Mouse (Mus musculus) left cerebral cortex, postnatal 36 days (tissue): Measurements from ENCODE around the gene Pik3ap1. TPM values are rescaled to one million over a fixed set of nuclear protein-coding genes. Genes with fewer than 3 reads are reported as not detected.

Experiments
- DNase-seq, 2 experiments: peaks; one replicate each; pipeline ENCODE4 v3.0.0; 2021 to 2022; ENCODE audit warnings: low spot score in 2 of 2, mixed read lengths in 1 of 2
- intact Hi-C: fragments of 180-260 bp; cut with DNase I; formaldehyde crosslinking; loops from one replicate; pipeline ENCODE4 v1.15.1; 2025
- total RNA-seq, 2 experiments: library from RNA; stranded (reverse); gene quantifications; 2 replicates each; pipeline ENCODE4 v1.2.3; 2021

The Pik3ap1 gene
- total RNA-seq, 2 experiments from 2014 or later: 1.8 to 2.8 TPM

GRCm38 (mm10) chr19:41299446-41299845, 85.5 kb downstream of the Pik3ap1 start:
- intact Hi-C loops: no loop called here
- no peak for DNase-seq

GRCm38 (mm10) chr19:41290952-41291619, 93.8 kb downstream of the Pik3ap1 start:
- no peak for DNase-seq
- intact Hi-C loops: no loop called here

GRCm38 (mm10) chr19:41288568-41288967, 96.3 kb downstream of the Pik3ap1 start:
- intact Hi-C loops: no loop called here
- no peak for DNase-seq

GRCm38 (mm10) chr19:41287224-41287623, 97.7 kb downstream of the Pik3ap1 start:
- intact Hi-C loops: no loop called here
- no peak for DNase-seq

GRCm38 (mm10) chr19:41284515-41284914, 100.4 kb downstream of the Pik3ap1 start:
- intact Hi-C loops: no loop called here
- DNase-seq: no peak

- no peak for DNase-seq
- intact Hi-C loops: no loop called here
These were observed 102.2 kb downstream of the Pik3ap1 start for GRCm38 (mm10) chr19:41282718-41283117.

- intact Hi-C loops: no loop called here
- DNase-seq: no peak
These were observed 102.7 kb downstream of the Pik3ap1 start for GRCm38 (mm10) chr19:41282216-41282615.

DNA sequence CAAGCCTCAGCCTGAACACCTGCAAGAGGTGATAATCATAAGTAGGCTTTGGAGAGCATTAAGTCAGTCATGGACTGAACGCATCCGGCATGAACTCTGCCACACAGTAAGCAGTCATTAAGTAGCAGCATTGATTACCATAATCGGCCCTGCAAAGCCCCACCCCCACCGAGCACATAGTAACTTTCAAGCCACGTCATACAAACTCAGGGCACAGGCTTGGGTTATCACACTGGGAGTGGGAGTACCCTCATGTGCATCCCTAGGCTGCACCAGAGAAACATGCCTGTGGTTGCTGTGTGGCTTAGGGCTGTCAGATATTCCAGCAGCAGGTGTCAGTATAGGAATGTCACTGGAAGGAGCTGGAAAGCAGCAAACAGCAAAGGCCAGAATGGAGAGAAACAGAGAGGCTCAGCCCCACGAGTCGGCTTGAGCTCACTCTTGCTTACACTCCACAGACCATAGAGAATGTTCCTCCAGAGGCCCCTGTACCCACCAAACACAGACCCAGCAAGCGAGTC, 105.1 kb downstream of the Pik3ap1 start:
- no peak for DNase-seq
- intact Hi-C loops: no loop called here

DNA sequence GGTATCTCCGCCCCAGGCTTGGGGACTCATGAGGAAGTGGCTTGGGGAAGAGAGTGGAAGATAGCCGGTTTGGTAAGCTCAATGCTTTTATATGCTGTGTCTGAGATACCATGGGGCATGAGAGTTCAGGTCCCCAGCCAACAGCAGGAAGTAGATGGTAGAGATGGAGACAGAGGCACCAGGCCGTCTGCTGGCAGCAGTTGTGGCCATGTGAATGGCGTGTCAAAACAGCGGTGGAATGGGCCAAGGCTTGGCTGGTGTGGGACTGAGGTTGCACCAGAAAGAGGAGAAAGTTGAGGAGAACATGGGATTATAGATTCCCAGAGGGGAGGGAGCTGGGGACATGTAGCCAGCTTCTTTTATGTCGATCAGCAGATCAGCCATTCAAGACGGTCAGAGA, 106.3 kb downstream of the Pik3ap1 start:
- intact Hi-C loops: no loop called here
- no peak for DNase-seq

GRCm38 (mm10) chr19:41275588-41275987, 109.3 kb downstream of the Pik3ap1 start:
- DNase-seq: no peak
- intact Hi-C loops: no loop called here

GRCm38 (mm10) chr19:41270906-41271305, 114.0 kb downstream of the Pik3ap1 start:
- no peak for DNase-seq
- intact Hi-C loops: no loop called here

DNA sequence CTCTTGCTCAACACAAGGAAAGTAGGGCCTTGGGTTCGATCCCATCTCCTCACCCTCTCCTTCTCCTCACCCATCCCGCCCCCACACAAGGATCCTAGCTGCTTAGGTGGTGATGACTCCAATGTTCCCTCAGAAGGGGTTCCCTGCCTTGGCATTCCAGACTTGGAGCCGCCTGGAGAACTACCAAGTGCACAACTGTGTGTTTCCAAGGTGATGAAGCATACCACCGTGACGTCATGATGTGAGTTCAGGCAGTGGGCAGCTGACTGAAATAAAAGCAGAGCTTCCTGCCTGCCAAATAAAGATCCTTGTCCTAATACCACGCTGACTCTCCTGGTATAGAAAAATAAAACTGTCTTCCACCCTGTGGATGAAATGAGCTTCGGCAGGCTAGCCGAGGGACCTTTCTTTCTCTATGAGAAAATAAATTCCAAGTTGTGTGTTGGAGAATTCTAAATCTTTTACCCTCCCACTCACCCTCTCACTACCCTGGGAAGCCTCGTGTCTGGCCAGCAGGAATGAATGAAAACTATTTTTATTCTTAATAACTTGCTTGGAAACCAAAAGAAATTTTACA, 114.7 kb downstream of the Pik3ap1 start:
- intact Hi-C loops: no loop called here

DNA sequence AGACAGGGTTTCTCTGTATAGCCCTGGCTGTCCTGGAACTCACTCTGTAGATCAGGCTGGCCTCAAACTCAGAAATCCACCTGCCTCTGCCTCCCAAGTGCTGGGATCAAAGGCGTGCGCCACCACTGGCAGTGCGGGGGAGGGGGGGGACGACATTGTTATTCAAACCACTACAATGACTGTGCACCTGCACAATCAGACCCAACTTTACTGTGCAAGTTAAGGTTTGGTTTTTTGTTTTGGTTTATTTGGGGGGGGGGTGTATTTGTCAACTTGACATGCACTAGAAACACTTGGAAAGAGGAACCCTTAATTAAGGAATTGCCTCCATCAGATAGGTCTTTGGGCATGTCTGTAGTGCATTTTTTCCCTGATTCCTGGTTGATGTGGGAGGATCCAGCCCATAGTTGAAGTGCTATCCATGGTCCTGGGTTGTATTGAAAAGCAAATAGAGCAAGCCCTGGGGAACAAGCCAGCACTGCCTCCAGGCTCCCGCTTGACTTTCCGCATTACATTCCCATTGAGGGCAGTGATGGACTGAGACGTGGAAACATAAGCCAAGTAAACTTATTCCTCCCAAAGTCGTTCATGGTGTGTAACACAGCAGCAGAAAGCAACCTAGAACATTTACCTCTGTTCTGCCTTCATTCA, 118.5 kb downstream of the Pik3ap1 start:
- intact Hi-C loops: no loop called here

More for the DNA sequence above, 114.7 kb downstream of the Pik3ap1 start:
- DNase-seq: peak; percentile 53 to 68

DNA sequence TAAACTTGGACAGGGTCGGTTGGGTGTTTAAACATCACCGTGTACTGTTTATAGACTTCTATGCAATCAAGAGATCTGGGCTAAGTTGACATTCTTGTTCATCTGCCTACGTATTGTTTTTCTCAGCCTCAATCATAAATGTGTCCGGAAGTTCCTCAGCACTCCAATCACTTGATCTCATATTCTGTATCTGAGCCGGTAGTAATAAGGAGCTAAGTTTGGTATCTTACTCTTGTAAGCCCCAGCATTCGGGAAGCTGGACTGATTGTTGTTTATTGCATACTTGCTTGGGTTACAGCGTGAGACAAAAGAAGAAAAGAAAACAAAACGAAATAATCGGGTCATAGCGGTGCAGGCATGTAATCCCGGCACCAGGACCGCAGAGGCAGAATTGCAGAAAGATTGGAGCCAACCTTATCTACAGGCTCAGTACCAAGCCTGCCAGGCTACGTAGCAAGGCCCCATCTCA, 120.5 kb downstream of the Pik3ap1 start:
- intact Hi-C loops: loop anchor here (5.0 kb wide), 1 partner anchor 218 kb away; the partner anchor contains the start of gene Lcor
- DNase-seq: peak in 1 of 2 experiments; percentile 8

More for the DNA sequence above, 118.5 kb downstream of the Pik3ap1 start:
- DNase-seq: no peak

DNA sequence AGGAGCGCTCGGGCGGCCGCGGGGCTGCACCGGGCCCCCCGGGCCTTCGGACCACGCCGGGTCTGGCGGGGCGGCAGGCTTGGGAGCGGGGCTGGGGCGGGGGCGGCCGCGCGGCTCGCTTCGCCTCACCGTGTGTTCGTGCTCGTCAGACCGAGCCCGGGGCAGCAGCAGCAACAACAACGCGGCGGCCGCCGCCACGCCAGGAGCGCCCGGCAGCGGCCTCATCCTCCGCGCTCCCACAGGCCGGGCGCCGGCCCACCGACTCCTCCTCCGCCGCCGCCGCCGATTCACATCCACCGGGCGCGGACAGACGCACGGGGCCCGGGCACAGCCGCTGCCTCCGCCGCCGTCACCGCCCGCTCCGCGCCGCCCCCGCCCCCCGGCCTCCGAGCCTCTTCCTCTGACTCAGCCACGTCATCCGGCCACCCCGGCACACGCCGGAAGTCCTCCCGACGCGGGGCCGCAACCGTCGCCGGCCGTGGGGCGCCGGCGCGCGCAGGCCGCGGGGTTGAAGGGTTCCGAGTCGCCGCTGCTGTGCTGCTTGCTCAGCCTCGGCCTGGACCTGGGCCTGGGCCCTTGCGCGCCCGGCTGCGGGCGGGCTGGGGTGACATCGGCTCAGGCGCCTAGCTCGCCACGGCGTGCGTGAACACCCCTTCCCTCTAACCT, 121.1 kb downstream of the Pik3ap1 start, which contains the start of gene Tm9sf3:
TSS of gene Tm9sf3 (minus strand) at position 368 of the 666 bp plus-strand sequence.
- DNase-seq: peak; percentile 88 to 91
- intact Hi-C loops: loop anchor here (5.0 kb wide), 1 partner anchor 219 kb away; the partner anchor contains the start of gene Lcor

GRCm38 (mm10) chr19:41262712-41263629, 121.9 kb downstream of the Pik3ap1 start:
- intact Hi-C loops: loop anchor here (5.0 kb wide), 1 partner anchor 219 kb away; the partner anchor contains the start of gene Lcor
- DNase-seq: peak; percentile 77

DNA sequence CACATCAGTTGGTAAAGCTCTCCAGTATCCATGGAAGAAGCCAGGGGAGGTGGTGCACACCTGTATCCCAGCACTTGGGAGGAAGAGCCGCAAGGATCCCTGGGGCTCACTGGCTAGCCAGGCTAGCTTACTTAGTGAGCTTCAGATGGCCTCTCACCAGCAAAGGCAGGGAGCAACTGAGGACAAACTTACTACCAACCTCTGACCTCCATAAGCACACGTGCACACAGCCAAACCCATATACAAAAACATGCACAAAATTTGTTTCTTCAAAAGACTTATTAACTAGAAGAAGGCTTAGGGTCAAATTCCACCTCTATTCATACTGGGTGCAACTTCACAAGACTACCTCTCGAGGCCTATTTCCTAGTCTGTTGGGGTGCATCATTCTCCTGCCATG, 124.2 kb downstream of the Pik3ap1 start:
- DNase-seq: no peak
- intact Hi-C loops: loop anchor here (5.0 kb wide), 1 partner anchor 222 kb away; the partner anchor contains the start of gene Lcor

- DNase-seq: no peak
- intact Hi-C loops: no loop called here
These were observed 125.6 kb downstream of the Pik3ap1 start for GRCm38 (mm10) chr19:41259256-41259655.

DNA sequence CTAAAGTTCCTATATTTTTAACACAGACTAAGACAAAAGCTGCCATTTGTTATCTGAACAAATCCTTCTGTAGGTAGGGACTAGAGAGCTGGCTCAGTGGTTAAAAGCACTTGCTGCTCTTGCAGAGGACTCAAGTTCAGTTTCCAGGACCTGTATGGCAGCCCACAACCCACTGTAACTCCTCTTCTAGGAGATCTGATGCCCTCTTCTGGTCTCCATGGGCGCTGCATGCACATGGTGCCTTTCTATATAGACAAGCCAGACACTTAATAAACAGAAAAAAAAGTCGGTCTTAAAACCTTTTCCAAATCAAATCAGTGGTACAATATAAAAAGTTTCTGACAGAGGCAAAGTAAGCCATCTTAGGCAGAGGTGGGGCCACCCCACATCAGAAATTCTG, 126.2 kb downstream of the Pik3ap1 start:
- intact Hi-C loops: no loop called here
- DNase-seq: no peak
